Mouse (Mus musculus) erythroblast, adult 5-6 weeks (primary cell): ENCODE data around the gene Cers2. TPM values are rescaled to one million over a fixed set of nuclear protein-coding genes. Genes with fewer than 3 reads are reported as not detected.
A peak's percentile ranks its signal among the peaks of the same experiment; 100 is the strongest.

Experiments used
- ATAC-seq: replicated peaks from 2 replicates; pipeline ENCODE4 v1.8.0; 2016; ENCODE audit warnings: moderate number of reproducible peaks, mild to moderate bottlenecking, moderate TSS enrichment, inconsistent platforms; ENCODE audit not compliant: poor library complexity, low FRiP score, severe bottlenecking
- total RNA-seq, 2 experiments: library from RNA; stranded (forward) in 1 of 2; stranded (reverse) in 1 of 2; fragments of 150-400 nt in 1 of 2; fragments of 200-764, 138-1000 nt in 1 of 2; gene quantifications; 2 replicates each; pipeline versions ENCODE4 v1.2.3 to v1.2.4; 2015 to 2017; ENCODE audit warnings: low replicate concordance in 2 of 2

Gene Cers2
- 45.1 and 45.2 TPM in 2 replicates for total RNA-seq (2015; ENCODE audit: low replicate concordance)
- 26.8 and 31.9 TPM in 2 replicates for total RNA-seq (2017; ENCODE audit: low replicate concordance)

DNA sequence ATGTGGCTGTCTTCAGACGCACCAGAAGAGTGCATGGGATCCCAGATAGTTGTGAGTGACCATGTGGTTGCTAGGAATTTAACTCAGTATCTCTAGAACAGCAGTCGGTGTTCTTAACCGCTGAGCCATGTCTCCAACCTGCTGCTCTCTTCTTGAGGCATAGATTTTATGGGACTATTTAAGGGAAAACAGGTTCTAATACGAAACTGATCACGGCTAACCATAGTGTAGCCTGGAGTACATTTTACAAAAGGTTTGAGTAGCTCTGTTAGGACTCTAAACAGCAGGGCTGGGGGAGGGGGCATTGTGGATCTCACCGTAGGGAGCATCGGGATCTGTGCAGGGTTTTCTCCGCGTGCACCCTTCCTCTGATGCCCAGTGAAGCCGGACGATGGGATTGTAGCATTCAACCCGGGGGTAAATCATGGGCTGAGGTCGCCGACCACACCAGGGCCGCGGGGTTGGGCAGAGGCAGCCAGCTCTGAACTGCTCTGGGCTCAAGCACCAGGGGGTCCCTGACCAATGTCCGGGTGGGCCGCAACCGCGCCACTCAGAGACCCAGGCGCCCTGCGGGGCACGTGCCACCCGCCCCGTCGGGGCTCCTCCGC lies at the start of gene Cers2:
Cers2 (plus strand) TSS at position 306 of the 608 bp plus-strand sequence.
- no peak for ATAC-seq

- no peak for ATAC-seq
These were observed 48.5 kb upstream of the Cers2 start for GRCm38 (mm10) chr3:95266052-95266451.

- no peak for ATAC-seq
These were observed 46.7 kb upstream of the Cers2 start for GRCm38 (mm10) chr3:95267855-95268254.

- ATAC-seq, result no peak
These were observed 44.8 kb upstream of the Cers2 start for GRCm38 (mm10) chr3:95269789-95270188.

GRCm38 (mm10) chr3:95270766-95271364 lies 43.7 kb upstream of the Cers2 start:
- no peak for ATAC-seq

DNA sequence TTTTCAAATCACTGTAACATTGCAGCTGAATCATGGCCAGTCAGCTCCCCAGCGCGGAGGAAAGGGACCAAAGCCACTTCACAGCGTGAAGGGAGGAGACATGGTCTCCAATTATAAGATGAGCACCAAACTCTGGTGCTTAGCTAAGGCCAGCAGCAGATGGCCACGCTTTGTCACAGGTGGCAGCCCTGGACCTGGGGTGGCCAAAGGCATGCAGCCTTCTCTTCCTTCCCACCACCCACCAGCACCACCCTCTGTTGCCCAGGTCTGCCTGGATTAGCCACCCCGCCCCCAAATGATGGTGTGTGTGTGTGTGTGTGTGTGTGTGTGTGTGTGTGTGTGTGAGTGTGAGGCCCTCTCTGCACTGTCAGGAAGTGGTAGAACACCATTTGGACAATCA lies 41.1 kb upstream of the Cers2 start:
- ATAC-seq, result no peak

GRCm38 (mm10) chr3:95274453-95274852 lies 40.1 kb upstream of the Cers2 start:
- ATAC-seq, result no peak

GRCm38 (mm10) chr3:95275161-95275560 lies 39.4 kb upstream of the Cers2 start:
- ATAC-seq, result no peak

DNA sequence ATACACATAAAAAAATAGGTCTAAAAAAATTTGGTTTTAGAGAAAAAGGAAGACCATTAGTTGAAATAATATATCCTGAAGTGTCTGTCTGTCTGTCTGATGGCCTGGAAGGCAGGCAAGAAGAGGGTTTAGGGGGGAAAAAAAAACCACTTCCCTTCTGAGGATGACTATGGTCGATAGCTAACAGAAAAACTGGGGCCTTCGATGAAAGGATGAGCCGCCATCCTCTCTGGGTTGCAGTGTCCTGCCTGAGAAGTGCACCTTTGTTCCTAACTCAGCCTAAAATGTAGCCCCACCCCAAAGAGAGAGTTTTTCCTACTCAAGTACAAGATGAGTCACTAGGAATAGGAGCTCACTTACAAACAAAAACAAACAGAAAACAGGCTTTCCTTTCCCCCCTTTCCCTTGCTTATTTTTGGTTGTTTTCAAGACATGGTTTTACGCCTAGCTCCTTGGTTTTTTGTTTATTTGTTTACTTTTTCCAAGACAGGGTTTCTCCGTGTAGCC lies 38.1 kb upstream of the Cers2 start:
- ATAC-seq, result no peak

GRCm38 (mm10) chr3:95277149-95277551 lies 37.4 kb upstream of the Cers2 start:
- ATAC-seq, result no peak

GRCm38 (mm10) chr3:95280747-95281146 lies 33.8 kb upstream of the Cers2 start:
- no peak for ATAC-seq

GRCm38 (mm10) chr3:95281216-95282126 lies 33.1 kb upstream of the Cers2 start, which contains the start of the genes Mindy1 and Prune1:
Gene Mindy1, plus strand, starts transcription at chr3:95281345.
Gene Prune1, minus strand, starts transcription at chr3:95282076.
- peak; percentile 82 for ATAC-seq

GRCm38 (mm10) chr3:95282381-95282864 lies 32.2 kb upstream of the Cers2 start:
- ATAC-seq, result peak; percentile 47

GRCm38 (mm10) chr3:95282865-95283588 lies 31.6 kb upstream of the Cers2 start:
- peak; percentile 65 for ATAC-seq

GRCm38 (mm10) chr3:95283589-95283941 lies 31.0 kb upstream of the Cers2 start:
- no peak for ATAC-seq

GRCm38 (mm10) chr3:95284062-95284461 lies 30.5 kb upstream of the Cers2 start:
- ATAC-seq, result no peak

GRCm38 (mm10) chr3:95284501-95285281 lies 29.9 kb upstream of the Cers2 start:
- ATAC-seq, result no peak

- ATAC-seq, result no peak
These were observed 29.2 kb upstream of the Cers2 start for GRCm38 (mm10) chr3:95285390-95285789.

GRCm38 (mm10) chr3:95286011-95286410 lies 28.6 kb upstream of the Cers2 start:
- no peak for ATAC-seq
